Mouse (Mus musculus) CD8-positive naive resting alpha-beta T cell, adult 2 months (primary cell): ENCODE results near the gene BC030870.
"Not testable (repeated sequence)": the region's sequence is repeated elsewhere in the genome, so short reads cannot be mapped to it uniquely, and the experiment has no call there.

Source experiments
- DNase-seq, 2 experiments: peaks; one replicate each; pipeline ENCODE4 v3.0.0; 2022; ENCODE audit warnings: low read depth in 2 of 2, low spot score in 2 of 2

The BC030870 gene

DNA sequence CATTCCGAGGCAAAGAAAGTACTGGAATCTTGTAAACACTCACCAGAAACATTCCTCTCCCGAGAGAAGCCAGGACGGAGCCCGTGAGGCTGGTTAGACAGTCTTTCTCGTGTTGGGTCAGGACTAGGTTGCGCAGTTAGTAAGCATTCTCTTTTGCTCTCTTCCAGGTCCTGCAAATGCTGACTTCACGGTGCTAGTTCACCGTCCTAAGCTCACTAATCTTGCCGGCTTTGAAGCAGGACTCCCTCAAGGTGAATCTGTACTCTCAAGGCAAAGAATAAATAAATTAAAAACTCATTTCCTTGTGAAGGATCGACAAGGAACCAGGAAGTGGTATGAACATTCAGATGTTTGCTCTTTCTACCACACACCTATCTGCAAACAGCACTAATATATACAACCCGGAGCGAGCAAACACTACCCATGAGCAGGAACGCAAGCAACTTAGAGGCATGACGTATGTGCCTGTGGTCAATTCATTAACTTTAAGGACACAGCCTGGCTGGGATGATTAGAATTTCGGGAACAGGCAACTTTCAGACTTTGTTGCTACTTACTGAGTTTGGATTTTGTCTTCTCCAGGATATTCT lies at the start of gene BC030870:
BC030870 (minus strand) TSS at position 365 of the 590 bp plus-strand sequence.
- no peak for DNase-seq

DNA sequence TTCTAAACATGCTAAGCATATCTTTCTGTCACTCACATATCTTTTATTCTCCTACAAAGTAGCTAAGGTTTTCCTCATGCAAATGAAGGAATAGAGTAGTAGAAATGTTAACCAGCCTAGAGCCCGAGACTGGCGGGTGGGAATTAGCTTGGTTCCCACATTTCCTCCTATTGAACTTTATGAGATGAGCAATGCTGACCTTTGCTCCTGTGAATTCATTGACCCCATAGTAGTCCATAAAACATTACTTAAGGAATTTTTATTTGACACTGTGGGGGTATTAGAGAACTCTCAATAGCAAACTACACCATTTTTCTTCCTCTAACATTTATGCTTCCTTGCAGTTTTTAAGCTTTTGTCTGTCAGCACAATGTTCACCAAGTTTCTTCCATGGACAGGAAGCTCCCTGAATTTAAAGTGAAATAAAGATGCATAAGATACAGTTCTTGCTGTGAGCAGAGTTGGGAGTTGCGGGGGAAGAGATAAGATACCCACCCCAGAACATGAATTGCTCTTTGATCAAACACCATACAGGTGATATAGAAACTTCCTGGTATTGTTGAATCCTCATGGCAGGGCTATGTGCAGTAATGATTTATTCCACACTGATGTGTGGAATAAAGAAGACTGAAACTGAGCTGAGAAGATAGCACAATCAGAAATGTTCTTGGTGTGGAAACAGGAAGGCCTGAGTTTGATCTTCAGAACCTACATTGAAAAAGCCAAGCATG lies 45.5 kb upstream of the BC030870 start:
- DNase-seq, result no peak

DNA sequence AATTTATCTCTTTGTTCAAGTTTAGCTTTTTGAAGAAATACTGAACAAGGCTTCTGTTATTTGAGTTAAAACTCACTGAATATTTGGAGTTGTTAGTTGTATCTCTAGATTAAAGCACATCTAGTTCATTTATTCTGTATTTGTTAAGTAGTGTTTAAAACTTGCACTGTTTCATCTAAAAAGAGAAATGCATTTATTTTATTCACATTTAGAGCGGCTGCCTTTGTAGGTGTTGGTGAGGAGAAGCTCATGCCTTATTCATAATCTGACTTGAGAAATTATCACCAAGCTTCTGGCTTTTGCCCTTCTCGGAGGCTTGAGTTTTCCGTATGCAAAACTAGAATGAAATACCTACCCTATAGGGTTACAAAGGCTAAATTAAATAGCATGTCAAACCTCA lies 39.8 kb upstream of the BC030870 start:
- DNase-seq, result no peak

DNA sequence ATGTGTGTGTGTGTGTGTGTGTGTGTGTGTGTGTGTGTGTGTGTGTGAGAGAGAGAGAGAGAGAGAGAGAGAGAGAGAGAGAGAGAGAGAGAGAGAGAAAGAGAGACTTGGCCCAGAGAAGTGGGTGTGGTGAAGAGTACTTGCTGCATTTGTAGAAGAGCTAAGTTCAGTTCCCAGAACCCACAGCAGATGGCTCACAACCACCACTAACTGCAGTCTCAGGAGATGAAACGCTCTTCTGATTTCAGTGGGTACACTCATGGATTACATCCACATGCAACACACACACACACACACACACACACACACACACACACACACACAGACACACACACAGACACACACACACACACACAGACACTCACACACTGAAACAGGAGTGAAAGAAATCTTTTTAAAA lies 31.3 kb upstream of the BC030870 start:
- DNase-seq, result not testable (repeated sequence)

DNA sequence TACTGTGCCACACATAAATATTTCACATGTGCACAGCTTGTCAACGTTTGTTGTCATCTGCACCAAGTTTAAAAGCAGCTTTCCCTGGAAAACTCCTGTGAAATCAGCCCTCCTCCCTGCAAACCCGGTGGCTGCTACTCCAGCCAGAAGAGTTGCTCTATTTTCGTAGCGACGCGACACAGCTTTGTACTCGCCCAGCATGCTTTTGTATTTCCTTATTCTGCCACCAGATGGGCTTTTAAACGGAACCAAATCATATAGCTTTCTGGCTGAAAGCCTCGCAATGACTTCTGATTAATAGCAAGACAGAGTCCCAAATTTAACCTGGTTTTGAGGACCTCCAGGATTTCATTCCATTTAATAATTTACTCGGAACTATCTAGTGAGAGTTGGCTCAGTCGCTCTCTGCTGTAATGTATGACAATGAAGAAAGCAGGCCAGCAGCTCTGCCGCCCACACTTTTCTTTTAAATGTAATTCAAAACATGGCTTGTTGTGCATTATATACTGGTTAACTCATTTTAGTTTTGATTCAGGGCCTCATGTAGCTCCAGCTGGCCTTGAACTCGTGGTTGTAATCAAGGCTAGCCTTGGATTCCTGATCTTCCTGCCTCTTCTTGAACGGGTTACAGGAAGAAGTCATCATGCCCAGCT lies 29.9 kb upstream of the BC030870 start:
- DNase-seq, result no peak

DNA sequence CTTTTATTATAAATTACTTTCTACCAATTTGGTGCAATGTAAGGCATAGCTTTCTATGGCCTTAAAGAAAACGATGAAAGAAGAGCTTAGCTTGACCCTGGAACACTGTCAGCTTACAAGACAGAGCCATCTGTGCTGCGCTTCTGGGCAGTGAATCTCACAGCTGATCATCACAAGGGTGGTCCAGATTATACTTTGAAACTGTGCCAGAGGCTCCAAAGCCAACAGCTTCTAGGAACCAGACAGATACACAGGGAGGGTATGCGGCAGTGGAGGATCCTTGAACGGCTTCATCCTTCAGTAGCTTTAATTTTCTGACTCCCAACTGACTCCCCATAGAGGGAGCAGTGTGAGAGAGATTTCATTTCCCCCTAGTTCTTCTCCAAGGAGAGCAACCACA lies 28.5 kb upstream of the BC030870 start:
- DNase-seq, result no peak

DNA sequence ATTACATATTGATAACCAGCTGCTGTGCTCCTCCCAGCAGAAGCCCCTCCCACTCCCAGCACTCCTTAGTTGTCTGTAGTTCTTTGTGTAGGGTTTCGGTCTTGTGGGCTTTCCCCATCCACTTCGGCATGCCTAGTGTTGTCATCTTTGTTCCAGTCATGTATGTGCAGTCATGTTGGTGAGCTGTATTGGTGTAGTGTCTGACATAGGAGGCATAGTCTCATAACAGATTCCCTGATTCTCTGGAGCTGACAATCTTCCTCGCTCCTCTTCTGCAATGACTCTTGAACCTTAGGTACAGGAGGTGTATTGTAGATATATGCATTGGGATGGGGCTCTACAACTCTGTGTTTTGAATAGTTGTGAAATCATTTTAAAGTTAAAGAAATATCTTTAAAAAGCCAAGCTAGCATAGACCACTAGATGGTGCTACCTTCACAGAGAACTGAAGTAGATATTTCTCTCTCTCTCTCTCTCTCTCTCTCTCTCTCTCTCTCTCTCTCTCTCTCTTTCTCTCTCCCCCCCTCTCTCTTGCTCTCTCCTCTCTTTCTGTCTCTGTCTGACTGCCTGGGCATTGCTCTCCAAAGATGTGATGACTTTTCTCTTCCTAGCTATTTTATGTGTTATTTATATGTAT lies 9.6 kb upstream of the BC030870 start:
- no peak for DNase-seq

DNA sequence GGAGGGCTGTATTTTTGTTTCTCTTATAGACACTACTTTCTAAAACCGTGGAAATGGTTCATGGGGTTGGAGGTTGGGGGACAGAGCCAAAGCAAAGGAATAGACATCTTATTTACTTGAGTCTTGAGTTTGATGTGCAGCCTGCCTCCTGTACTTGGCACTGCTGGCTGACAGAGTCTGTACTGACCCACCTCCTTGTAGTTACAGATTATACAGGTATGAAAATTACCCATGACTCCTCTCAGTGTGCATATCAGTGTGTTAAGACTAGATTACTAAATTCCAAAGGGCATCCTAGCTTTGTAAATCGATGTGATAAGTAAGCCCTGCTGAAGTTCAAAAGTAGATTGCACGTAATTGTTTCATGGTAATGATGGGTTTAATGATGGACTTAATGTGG lies 2.9 kb downstream of the BC030870 start:
- no peak for DNase-seq

DNA sequence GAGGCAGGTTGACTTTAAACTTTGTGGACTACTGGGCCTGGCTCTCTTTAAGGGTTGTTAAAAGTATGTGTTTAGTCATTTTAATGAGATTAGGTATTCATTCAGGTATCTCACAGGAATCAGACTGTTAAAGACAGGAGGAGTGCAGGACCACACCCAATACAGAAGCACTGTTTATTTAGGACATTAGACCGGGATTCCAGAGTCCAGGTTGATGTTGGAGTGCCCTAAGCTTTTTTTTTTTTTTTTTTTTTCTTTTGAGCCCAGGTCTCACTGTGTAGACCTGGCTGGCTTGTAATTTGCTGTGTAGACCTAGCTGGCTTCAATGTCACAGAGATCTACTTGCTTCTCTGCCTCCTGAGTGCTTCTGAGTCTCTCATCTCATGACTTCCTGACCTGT lies 3.3 kb downstream of the BC030870 start:
- DNase-seq, result no peak

DNA sequence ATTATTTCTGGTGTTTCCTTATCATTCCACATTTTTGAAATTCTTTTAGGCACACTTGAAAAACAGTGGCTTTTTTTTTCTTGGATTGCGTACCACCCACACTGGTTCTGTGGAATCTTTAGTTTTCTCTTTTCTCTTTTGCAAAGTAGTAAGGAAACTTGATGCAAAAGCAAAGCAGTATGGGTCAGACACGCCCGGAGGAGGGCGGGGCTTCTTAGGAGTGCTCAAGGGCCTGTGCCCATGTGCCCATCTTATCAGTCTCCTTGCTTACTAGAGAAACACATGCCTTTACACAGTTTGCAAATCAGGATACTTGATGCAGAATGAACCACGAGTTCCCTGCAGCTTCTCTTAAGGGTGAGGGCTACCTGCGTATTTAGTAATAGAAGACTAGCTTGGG lies 17.3 kb downstream of the BC030870 start:
- no peak for DNase-seq

DNA sequence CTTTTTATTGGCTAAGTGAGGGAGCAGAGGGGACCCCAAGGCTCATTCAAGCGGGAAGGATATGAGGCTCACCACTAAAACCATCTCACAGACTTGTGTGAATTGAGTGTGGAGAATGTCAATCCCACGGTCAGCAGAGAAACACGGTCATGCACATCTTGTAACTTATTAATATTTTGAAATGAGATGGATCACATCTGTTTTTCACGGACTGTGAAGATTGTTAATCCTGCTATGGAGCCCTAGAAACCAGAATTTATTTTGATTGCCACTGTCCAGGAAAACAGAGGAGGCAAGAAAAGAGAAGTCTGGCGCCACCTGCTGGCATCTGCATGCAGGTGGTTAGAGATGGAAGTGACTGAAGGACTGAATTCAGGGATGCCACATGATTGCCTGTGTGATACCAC lies 19.1 kb downstream of the BC030870 start:
- DNase-seq, result no peak

DNA sequence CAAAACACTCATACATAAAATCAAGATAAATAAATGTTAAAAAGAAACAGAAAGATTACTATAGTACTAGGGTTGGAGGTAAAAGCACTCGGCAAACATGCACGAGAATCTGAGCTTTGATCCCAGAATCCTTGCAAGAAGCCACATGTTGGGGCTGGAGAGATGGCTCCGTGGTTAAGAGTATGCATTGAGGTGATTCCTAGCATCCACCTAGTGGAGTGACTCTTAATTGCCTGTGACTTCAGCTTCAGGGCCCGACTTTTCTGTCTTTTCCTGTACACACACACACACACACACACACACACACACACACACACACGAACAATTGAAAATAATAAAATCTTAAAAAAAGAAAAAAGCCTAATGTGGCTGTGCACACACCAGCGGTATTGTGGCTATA lies 20.4 kb downstream of the BC030870 start:
- no peak for DNase-seq

DNA sequence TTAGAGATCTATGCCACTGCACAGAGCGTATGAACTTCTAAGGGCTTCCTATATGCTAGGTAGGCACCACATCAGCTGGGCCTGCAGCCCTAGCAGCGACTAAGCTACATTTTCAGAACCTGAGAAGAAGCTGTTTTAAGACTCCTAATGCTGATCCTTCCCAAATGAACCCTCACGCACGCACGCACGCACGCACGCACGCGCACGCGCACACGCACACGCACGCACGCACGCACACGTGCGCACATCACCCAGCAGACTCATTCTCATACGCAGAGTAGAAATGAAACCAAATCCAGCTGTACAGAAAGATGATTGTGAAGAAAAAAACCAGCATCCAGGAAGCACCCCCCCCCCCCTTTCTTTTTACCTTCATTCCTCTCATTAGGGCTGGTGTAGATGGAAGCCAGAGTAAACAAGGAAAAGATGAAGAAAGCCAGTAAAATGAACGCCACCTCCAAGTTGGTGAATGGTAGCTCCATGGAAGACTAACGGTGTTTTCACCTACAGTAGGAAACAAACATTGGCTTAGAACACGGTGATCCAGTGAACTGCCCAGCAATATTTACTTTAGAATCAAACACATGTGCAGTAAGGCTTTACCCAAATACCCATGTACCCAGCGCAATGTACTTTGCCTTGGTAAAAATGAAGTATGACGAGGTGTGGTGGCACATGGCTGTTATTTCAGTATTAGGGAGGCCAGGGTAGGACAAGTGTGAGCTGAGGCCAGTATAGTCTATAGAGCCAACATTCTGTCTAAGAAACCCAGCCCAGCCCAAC lies 21.2 kb downstream of the BC030870 start:
- DNase-seq, result no peak

DNA sequence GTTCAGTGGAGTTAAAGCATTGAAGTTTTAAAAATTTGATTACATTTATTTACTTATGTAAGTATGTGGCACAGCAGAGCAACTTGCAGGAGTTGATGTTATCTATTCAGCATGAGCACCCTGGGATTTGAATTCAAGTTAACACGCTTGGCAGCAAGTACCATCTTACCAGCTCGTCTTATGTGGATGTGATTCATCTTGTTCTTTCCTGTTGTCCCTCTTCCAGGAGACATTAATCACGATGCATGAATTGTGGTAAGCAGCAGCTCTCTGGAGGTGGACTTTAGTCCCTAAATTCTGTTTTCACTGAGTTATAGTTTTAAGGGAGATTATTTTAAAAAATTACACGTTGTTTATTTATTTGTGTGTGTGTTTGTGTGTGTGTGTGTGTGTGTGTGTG lies 25.3 kb downstream of the BC030870 start:
- DNase-seq, result no peak

DNA sequence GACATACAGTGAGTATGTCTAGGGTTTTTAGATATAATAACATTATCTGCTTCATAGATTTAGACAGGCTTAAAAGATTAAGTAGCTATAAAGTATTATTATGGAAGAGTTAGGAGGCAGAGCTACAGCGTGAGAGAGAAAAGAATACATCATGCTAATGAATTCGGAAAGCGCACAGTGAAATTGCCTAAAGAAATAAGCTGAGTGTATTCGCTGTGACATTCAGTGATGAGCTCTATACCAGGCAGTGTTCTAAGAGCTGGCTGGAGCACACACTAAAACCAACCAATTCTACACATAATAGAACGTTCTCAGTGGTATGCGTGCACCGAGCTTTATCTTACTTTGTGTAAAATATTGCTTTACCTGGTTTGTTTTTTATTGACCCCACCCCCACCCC lies 25.7 kb downstream of the BC030870 start:
- no peak for DNase-seq

DNA sequence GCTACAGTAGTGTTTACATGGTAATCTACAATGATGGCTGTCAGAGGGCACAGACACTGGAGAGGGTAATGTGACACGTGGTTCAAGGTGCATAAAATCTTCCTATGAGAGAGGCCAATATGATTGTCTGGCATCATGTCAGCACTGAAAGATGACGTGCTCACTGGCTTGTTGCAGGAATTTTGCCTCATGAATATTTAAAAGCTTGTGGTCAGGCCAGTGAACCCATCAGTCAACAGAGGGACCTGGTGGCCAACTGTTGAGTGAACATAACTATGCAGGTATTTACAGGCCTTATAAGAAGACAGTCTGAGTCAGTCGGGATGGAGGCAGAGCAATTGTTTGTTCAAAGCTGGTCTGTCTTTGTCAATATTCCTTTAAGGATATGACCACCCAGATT lies 29.6 kb downstream of the BC030870 start:
- DNase-seq, result no peak

DNA sequence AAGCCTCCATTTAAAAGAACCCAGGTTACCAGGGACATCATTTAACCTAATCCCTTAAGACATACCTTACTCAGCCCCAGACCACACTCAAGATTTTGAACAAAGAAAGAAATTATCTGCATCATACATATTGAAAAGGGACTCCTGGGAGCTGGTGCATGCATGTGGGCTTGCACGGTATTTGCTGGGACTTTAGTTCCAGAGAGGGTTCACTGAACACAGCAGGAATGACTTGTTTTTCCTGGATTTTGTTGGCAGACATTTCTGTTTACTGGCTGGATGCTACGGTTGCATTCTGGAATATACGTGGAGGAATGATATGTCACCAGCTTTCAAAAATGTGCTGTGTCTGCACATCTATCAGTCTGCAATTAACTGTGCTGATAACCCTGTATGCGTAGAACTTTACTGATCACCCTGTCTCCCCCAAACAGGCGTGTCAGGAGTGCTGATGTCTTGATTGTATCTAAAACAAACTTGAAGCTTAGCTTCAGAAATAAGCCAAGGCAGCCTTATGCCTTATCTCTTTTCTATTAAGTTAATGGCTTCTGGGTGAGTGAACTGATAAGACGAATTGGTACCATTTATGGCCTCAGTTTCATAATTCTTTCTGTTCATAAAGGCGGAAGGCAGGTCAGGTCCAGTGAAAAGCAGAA lies 31.5 kb downstream of the BC030870 start:
- DNase-seq, result no peak

DNA sequence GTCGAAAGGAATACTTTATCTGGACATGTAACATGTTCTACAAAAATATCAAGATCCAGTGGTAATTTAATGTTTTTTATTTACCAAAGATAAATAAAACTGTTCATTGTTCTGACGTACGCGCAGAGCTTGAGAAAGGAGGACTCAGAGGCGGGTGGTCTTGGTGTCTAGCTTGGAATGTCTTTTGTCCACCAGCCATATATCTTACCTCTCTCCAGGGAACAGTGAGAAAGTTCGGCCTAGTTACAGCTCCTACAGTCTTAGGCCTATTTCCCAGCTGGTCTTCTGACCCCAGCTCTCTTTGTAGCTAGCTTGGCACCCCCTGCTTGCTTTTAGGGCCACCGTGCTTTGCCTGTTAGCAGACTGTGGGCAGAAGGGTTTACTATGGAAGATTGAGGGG lies 39.6 kb downstream of the BC030870 start:
- no peak for DNase-seq

DNA sequence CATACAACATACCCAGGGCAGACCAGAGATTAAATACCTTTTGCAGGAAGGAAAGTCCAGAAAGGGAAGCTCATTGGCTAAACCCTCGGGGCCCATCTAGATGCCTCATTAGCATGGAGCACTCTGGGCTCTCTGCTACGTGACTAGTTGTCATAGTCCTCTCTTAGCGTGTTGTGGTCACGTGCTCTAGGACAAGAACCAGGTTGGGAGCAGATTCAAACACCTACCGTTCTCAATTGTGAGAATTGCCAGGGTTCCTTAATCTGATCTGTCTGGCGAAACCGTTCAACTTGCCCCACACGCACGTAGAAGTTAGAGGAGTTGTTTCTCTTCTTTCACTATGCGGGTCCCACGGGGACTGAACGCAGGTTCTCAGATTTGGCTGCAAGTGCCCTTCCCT lies 41.2 kb downstream of the BC030870 start:
- no peak for DNase-seq

DNA sequence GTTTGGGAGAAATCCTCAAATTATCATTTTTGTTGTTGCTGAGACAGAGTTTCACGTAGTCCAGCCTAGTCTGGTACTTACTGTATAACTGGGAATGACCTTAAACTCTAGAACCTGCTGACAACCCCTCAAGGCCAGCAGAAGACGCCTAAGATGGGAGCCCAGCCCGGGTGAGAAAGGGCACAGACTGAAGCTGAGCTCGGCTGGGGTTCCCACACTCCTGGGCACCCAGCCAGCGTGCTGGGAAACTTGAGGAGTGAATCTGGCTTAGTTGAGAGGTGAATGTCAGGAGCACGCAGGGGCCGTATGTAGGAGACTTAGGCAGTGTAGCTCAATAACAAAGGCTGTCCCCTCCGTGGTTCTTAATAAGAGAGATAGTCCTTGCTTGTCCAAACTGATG lies 41.7 kb downstream of the BC030870 start:
- DNase-seq, result no peak

DNA sequence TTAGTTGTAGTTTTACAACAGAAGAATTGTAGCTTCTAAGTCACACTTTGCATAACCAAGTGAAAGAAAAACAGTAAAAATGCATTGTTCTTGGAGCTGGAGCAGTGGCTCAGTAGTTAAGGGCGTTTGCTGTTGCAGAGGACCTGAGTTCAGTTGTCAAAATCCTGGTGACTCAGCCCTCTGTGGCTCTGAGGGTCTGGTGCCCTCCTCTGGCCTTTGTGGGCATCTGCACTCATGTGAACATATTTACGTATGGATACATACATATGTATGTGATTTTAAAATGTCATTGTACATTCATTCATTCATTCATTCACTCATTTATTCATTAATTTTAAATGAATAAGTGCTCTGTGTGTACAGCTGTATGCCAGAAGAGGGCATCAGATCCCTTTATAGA lies 43.7 kb downstream of the BC030870 start:
- no peak for DNase-seq
